Mouse (Mus musculus) urinary bladder, postnatal 25 days (tissue): ENCODE measurements around the gene Actn4.
A peak's percentile ranks its signal among the peaks of the same experiment; 100 is the strongest.

Experiments
- DNase-seq: peaks from one replicate; pipeline ENCODE4 v3.0.0; 2022; ENCODE audit warnings: low spot score

Gene Actn4

GRCm38 (mm10) chr7:28949298-28949697, 12.8 kb downstream of the Actn4 start:
- no peak for DNase-seq

- no peak for DNase-seq
Observed at GRCm38 (mm10) chr7:28948746-28949145, 13.4 kb downstream of the Actn4 start.

GRCm38 (mm10) chr7:28946271-28946610, 15.9 kb downstream of the Actn4 start:
- no peak for DNase-seq

GRCm38 (mm10) chr7:28945416-28946270, 16.5 kb downstream of the Actn4 start:
- no peak for DNase-seq

- no peak for DNase-seq
Observed at GRCm38 (mm10) chr7:28944756-28945415, 17.3 kb downstream of the Actn4 start.

- no peak for DNase-seq
Observed at GRCm38 (mm10) chr7:28943451-28944180, 18.5 kb downstream of the Actn4 start.

GRCm38 (mm10) chr7:28941542-28941941, 20.6 kb downstream of the Actn4 start:
- DNase-seq: no peak

GRCm38 (mm10) chr7:28941129-28941528, 21.0 kb downstream of the Actn4 start:
- DNase-seq: no peak

- no peak for DNase-seq
Observed at GRCm38 (mm10) chr7:28939418-28940183, 22.5 kb downstream of the Actn4 start.

GRCm38 (mm10) chr7:28938654-28939053, 23.5 kb downstream of the Actn4 start:
- no peak for DNase-seq

GRCm38 (mm10) chr7:28936787-28937186, 25.4 kb downstream of the Actn4 start:
- no peak for DNase-seq

- no peak for DNase-seq
Observed at GRCm38 (mm10) chr7:28933825-28934224, 28.3 kb downstream of the Actn4 start.

- no peak for DNase-seq
Observed at GRCm38 (mm10) chr7:28932421-28933041, 29.6 kb downstream of the Actn4 start.

- DNase-seq: no peak
Observed at GRCm38 (mm10) chr7:28931695-28932039, 30.5 kb downstream of the Actn4 start.

GRCm38 (mm10) chr7:28931032-28931694, 31.0 kb downstream of the Actn4 start:
- DNase-seq: no peak

GRCm38 (mm10) chr7:28930320-28931031, 31.7 kb downstream of the Actn4 start:
- no peak for DNase-seq

- no peak for DNase-seq
Observed at GRCm38 (mm10) chr7:28929381-28929780, 32.8 kb downstream of the Actn4 start.

GRCm38 (mm10) chr7:28926172-28926571, 36.0 kb downstream of the Actn4 start:
- no peak for DNase-seq

- peak; percentile 59 for DNase-seq
Observed at GRCm38 (mm10) chr7:28925317-28925716, 36.8 kb downstream of the Actn4 start.

GRCm38 (mm10) chr7:28924802-28925201, 37.3 kb downstream of the Actn4 start:
- no peak for DNase-seq
